Mouse (Mus musculus) cerebellum, adult 11-12 months (tissue): ENCODE measurements around the gene Arl2bp.
A peak's percentile ranks its signal among the peaks of the same experiment; 100 is the strongest.

Experiments
- DNase-seq: peaks from one replicate; pipeline ENCODE4 v3.0.0; 2022

Gene Arl2bp

DNA sequence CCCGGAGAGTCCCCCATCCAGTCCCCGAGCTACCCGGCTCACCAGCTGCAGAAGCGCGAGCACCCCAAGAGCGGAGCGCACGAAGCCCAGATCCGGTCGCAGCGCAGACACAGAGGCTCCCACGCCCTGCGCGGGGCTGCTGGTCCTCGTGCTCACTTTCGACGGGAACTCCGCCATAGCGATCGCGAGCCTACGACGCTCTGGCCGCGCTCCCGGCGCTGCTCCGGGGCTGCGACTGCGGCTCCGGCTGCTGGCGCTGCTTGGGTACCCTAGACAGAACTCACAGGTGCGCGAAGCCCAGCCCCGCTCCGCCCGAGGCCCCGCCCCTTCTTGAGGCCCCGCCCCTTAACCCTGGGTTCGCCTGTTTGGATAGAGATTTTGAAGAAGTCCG, 29.6 kb downstream of the Arl2bp start, which contains the start of gene Pllp:
Gene Pllp, minus strand, starts transcription at position 285 of the 391 bp plus-strand sequence.
- no peak for DNase-seq

DNA sequence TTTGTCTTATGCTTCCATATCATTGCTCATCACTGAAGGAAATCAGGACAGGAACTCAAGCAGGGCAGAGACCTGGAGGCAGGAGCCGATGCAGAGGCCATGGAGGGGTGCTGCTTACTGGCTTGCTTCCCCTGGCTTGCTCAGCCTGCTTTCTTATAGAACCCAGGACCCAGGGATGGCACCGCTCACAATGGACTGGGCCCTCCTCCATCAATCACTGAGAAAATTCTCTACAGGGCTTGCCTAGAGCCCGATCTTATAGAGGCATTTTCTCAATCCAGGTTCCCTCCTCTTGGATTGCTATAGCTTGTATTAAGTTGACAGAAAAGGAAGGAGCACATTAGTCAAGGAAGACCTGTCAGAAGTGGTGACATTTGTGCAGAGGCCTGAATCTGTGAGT, 30.2 kb downstream of the Arl2bp start:
- DNase-seq = no peak

DNA sequence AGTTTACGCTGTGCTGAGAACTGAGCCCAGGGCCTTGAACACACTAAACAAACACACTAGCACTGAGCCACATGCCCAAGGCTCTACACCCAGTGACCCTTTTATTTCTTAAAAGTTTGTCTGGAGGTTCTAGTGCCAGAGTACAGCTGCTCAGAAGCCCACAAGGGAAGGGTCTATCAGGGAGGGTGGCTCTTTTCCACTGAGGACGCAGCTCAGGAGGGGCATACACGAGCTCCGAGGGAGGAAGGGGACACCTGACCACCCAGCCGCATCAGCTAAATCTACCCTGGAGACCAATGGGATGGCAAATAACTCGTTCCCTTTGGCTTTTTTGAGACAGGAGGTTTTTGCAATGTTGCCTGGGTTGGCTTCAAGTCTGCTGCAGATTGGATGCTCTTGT, 31.6 kb downstream of the Arl2bp start:
- DNase-seq = no peak

DNA sequence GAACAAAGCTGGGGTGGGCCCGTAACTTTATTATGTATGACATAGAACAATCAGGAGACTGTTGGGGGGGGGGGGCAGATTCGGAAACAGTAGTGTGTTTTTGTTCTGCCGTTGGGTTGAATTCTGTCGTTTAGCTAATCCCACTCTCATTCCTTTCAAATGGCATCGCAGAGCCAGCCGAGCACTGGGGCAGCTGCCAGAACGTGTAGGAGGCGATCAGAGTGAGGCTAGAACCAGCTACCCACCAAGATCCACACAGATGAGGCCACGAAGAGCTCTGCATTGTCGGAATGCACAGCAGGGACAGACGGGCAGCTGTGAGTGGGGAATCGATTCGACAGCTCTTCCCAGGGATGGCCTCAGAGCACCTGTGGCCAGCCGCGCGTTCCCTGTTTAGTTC, 33.0 kb downstream of the Arl2bp start:
- DNase-seq = no peak

DNA sequence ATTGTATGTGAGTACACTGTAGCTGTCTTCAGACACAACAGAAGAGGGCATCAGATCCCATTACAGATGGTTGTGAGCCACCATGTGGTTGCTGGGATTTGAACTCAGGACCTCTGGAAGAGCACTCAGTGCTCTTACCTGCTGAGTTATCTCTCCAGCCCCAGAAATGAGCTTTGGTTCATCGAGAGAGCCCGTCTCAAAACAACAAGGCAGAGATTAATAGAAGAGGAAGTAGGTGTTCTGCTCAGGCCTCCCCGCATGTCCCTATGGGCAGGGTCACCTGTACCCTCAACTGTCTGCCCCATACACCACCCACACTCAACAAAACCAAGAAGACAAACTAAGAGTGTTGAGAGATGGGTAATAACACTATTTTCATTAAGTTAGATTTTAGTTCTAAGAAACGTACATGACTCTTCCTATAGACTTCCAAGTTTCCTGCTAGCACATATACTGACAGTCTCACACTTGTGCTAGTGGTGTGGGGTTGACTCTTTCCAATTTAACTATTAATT, 34.1 kb downstream of the Arl2bp start:
- no peak for DNase-seq

DNA sequence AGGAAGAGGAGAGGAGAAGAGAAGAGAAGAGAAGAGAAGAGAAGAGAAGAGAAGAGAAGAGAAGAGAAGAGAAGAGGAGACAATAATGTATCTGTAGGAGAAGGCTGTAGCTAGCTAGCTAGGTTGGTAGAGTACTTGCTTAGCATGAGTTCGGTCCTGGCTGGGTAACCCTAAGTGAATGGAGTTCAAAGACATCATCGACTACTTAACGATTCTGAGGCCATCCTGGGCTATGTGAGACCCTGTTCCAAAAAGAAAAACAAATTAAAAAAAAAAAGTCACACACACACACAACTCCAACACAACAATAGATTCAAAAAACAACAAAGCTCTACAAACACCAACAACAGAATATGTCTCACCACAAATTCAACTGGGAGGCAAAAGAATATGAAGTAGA, 35.8 kb downstream of the Arl2bp start:
- DNase-seq = no peak

DNA sequence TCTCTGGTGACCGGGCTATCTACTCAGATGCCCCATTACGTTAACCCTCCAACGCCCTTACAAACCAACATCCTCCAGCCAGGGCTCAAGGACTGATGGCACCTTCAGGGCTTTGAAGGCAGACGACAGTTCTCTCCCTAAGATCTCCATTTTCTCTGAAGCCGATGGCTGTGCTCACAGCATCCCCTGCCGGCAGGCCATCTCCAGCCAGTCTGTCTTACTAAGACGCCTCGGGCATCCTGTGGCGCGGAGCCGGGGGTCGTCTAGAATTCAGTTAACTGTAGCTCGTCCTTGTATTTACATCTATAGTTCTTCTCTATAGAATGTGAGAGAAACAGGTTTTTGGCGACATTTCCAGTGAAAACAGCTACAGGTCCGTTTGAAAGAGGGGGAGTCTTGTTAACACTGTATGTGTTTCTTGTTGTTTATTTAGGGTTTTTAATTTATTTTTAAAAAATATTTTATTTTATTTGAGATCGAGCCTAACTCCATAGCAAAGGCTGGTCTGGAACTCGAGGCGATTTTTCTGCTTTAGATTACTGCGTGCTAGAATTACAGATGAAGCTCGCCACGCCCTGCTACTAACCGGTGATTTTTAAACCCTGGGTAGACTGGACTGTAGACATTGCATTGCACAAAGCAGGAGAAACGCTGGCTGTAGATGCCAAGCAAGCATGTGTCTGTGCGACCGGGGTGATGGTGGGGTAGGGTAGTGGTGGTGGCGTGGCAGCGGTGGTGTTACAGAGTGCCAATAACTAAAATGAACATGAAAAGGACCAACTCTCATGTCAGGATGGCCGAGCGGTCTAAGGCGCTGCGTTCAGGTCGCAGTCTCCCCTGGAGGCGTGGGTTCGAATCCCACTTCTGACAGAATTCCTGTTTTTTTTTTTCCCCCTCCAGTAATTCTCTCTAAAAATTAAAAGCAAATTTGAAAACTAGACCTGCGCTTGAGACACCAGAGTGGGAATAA, 36.7 kb downstream of the Arl2bp start:
- peak; percentile 71 for DNase-seq

DNA sequence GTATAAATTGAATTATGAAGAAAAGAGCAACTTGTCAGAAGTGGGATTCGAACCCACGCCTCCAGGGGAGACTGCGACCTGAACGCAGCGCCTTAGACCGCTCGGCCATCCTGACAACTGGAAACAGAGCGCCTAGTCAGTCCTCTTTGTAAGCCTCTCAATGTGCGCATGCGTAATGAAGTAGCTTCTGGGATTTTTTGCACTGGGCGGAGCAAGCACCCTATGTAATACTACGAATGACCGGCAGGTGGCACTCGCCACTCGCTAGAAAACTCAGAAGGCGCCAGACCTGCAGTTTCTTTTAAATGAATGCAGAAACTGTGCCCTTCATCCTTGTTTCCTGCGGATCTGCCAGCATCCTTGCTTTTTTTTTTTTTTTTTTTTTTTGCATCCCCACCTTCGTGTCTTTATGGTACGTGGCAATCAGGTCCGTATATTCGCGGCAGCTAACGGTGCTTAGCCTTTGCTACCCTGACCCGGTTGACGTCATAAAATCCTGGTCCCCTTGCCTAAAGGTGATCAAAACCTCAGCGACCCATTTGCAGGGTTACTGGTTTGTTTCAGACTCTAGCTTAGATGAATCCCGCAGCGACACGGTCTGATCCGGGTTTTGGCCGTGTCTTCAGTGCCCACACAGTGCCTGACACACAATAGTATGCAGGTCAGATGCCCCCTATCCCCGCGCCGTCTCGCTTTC, 37.7 kb downstream of the Arl2bp start:
- peak; percentile 96 for DNase-seq

DNA sequence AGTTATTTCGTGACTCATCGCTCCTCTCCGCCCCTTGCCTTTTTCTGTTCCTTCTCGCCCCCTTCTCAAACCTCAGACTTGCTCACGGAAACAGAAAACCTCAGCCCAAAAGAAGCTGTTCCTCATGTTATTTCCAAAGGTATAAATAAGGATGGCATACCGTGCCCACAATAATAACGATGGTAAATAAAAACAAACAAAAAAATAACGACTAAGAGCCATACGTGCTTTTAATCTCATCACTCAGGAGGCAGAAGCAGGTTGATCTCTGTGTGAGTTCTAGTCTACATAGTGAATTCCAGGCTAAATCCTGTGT, 38.2 kb downstream of the Arl2bp start:
- no peak for DNase-seq

DNA sequence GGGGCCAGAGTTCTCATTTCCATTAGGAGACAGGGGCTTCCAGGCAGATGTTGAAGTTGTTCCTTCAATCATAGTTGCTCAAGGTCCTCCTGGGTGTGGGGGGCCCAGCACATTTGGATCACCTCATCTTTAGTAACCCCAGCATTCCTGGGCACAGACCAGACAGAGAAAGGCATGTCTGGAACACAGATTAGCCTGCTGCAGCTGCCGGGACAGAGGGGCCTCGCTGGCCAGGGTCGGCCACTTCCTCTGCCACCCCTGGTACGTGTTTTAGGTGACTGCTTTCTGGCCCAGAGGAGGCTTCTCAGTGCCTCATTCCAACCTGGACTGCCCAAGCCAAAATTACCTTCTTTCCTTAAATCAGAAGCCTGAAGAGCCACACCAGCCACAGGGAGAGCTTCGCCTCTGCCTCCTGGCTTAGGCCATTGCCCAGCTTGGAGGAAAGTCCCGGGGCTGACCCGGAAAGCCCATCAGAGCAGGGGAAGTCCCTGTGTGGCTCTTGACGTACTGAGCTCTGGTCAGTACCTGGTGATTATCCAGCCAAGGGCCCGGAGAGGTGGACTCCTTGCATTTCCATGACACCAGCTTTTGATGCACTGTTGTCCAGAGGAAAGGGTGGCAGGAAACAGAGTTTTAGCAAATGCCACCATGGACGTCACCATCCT, 39.3 kb downstream of the Arl2bp start:
- no peak for DNase-seq

DNA sequence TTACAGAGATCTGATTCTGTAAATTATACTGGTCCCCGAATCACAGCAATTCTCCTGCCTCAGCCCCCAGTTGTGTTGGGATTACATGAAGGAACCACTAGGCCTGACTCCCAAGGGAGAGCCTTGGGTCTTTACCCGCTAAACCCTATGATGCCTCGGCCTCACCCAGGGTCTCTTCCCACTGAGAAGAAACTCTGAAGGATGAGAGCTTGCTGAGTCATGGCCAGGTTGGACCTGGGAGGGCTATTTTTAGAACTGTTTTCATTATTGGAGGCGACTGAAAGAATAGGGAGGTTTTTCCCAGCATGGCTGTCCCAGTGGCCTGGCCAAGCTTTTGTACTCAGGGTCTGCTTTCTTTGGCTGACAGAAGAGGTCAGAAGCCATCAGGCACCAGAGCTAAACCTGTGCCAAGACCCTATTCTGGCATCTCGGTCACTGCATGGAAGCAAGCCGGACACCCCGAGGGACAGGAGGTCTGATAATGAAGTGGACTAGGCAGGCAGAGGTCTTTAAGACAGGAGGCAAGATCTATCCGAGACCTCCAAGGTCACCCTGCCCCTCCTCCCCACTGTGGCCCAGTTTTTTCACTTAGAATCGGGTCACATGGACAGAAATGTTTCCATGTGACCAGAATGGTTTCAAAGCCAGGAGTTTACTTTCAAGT, 40.5 kb downstream of the Arl2bp start:
- no peak for DNase-seq

DNA sequence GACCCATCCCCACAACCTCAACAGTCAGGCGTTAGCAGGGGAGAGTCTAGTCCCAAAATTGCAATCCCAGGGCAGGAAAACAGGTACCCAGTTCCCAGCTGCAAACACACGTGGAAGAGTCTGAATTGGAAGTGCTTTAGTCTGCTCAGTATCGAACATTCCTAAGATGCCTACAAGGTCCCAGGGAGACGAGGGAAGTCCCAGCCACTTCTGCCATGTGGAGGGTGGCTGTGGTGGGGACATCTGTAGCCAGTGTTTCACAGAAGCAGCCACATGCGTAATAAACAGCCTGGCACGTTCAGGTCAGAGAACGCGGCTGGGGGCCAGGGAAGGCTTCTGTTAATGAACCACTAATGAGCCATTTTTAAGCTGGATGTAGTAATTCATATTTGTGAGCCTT, 43.9 kb downstream of the Arl2bp start:
- DNase-seq = no peak

DNA sequence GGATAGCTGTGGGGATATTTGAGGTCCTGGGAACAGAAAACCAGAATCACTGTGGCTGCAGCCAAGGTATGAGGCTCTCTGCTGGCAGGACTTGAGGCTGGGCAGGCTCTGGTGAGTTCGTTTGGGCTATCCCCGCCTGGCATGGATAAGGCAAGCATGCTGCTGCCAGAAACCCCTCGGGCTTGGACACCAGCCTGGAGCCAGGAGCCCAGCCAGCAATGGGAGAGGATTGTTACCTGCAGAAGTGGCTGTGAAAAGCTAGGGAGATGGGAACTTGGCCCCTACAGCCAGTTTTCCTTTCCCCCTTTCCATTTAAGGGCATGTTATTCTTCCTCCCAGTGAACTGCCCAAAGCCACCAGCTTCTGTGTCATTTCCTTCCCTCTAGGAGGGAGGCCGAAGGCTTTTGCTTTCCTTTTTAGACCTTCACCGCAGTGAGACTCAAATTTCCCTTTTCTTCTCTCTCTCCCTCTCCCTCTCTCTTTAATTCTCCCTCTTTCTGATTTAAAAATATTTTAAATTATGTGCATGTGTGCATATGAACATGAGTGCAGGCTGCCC, 44.8 kb downstream of the Arl2bp start:
- DNase-seq = peak; percentile 57

DNA sequence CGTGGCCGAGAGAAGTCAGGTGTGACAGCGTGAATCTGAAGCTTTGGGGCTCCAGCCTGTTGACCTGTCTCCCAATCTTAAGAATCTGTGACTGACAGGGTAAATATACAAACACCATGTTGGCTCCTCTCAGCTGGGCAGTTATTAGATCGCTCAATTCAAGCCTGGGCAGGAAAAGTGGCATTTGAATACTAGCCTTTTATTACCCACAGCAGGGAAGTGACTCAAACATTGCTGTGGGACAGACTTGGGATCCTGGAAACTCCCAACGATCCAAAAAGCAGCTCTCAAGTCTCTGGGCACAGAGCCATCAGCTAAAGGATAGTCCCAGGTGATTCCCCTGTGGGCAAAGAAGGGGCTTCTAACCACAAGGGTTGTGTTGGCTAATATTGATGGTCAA, 48.2 kb downstream of the Arl2bp start:
- DNase-seq = no peak

DNA sequence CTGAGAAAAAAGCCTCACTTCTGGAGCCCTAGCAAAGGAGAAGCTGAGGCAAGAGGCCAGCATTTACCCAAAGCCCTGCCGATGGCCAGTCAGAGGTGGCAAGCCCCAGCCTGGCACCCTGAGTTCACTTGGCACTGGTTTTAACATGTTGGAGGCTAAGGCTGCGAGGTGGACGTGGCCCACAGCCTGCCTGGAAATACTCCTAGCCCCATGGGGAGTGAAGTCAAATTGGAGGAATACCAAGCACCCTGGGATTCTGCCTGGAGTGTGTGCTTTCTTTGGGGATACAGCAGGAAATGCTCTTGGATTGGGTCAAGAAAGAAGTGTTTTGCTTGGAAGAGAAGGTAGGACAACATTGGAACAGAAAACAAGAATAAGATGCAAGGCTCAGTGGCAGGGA, 49.5 kb downstream of the Arl2bp start:
- DNase-seq = no peak

DNA sequence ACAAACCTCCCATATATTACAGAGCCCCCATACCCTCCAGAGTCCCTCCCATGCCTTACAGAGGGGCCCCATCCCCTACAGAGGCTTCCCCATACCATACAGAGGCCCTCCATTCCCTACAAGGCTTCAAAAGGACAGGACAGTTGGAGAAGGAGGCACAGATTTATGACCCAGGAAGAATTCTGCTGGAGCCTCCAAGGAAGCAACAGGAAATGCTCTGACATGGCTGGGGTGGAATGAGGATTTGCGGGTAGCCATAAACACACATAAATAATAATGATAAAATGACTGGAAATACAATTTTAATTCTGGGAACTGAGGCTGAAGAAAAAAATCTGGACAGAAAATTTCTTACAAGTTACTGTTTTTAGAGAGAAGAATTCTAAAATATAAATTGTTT, 50.4 kb downstream of the Arl2bp start:
- no peak for DNase-seq
